18 mouse cellular contexts compared by ENCODE assay signal in the genomic region with DNA sequence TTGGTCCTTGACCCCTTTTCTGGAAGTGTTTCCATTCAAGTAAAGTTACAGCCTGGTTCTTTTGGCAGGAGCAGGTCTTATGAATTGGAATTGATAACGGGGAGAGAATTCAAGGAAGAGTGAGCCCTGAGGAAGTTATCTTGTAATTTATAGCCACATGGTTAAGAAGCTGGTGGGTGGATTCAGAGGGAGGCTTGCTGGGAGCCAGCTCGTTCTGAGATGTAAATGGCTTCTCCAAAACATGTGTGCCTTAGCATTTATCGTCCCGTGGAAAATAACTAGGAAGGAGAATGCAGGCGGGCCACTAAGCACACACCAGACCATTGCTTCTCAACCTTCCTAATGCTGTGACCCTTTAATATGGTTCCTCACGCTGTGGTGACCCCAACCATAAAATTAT. TPM values are rescaled to one million over a fixed set of nuclear protein-coding genes. Genes with fewer than 3 reads are reported as not detected.
"Had no signal": no experiment of that assay in that cellular context is flagged by ENCODE, and none has a peak within 500 bp of the region (broad histone marks: within the 10 kb centered on the region; RNA-seq: fewer than 3 reads in every experiment).

No protein-coding gene starts in this region.

- ATAC-seq: liver, postnatal 0 days had no signal

- H3K9me3 ChIP-seq: limb, embryonic 12.5 days; limb, embryonic 15.5 days had no signal

- H3K4me3 ChIP-seq: layer of hippocampus, adult 2 months; limb, embryonic 12.5 days; limb, embryonic 15.5 days had no signal

- H3K27ac ChIP-seq: kidney, postnatal 0 days; liver, embryonic 14.5 days had no signal

- DNase-seq: kidney, postnatal 25 days; layer of hippocampus, adult 9-11 months; left cerebral cortex, postnatal 4 days; liver, postnatal 0 days; lung, embryonic 14.5 days; lung, postnatal 10 days; lung, postnatal 4 days; midbrain, embryonic 14.5 days; thymus, adult 18-20 months; thymus, postnatal 36 days had no signal

- H3K4me2 ChIP-seq: limb, embryonic 12.5 days; limb, embryonic 15.5 days; liver, embryonic 11.5 days; lung, embryonic 14.5 days; midbrain, embryonic 11.5 days had no signal

- H3K36me3 ChIP-seq: limb, embryonic 12.5 days; limb, embryonic 15.5 days had no signal

- H3K27me3 ChIP-seq: limb, embryonic 12.5 days; limb, embryonic 15.5 days had no signal

- H3K9ac ChIP-seq: limb, embryonic 12.5 days; limb, embryonic 15.5 days; liver, embryonic 14.5 days; liver, postnatal 0 days; lung, embryonic 14.5 days had no signal

RNA-seq across cellular contexts. Expression of a gene that starts 34.9 kb away (rescaled TPM):
- total RNA-seq: megakaryocyte-erythroid progenitor cell, adult 5-6 weeks had no signal
